Mouse (Mus musculus): ENCODE measurements around the gene Dek. TPM values are rescaled to one million over a fixed set of nuclear protein-coding genes. Genes with fewer than 3 reads are reported as not detected.

Dek gene
- polyA plus RNA-seq, 1 experiment from 2014 or later = 346 TPM

DNA sequence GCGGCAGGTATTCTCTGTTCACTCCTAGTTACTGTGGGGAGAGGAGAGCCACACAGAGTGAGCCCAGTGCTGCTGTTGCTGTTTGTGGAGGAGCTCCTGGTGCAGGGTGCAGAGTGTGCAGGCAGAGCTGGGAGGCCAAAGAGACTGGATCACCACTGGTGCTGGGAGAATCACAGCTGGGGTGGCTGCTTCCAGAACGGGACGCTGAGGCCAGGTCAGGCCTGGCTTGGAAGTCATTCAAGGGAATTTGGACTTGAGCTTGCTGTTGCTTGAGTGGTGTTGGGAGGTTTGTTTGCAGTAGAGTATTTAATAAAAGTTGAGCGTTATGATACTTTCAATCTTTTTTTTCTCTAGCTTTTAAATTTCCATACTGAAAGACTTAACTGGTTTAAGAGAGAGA lies 58.0 kb downstream of the Dek start:
- 88% methylated on average over 4 of the region's 4 CpGs for WGBS
- ATAC-seq (ENCODE audit: insufficient number of reproducible peaks, insufficient read depth, low FRiP score, low TSS enrichment) = no peak
- H3K27ac ChIP-seq = no peak overlapping the region
- no peak overlapping the region for H3K4me3 ChIP-seq
- H3K27me3 ChIP-seq = no peaks in the 10 kb centered on the region
- H3K4me1 ChIP-seq = peaks cover 4% of the 10 kb centered on the region; the same call in 1 of the 2 replicates
- H3K4me2 ChIP-seq (replicated peaks) = no peak overlapping the region
- H3K9ac ChIP-seq = no peak overlapping the region
- no peaks in the 10 kb centered on the region for H3K9me3 ChIP-seq
- H3K36me3 ChIP-seq = peaks cover 23% of the 10 kb centered on the region

DNA sequence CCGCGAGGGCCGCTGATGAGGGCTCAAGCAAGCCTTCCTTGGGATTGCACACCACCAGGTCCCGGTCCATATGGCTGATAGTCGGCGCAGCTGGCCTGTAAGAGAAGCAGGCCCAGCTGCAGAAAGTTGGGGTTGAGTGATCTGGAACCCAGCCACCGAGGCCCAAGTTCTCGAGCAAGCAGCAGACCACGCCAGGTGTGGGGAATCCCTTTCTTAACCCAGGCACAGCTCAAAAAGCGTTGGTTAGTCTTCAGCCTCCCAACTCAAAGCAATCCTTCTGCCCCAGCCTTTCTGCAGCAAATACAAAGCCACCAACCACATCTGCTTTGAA lies 61.4 kb downstream of the Dek start, which contains the start of gene Tpmt:
Gene Tpmt, minus strand, starts transcription at position 121 of the 331 bp plus-strand sequence.
- Histone ChIP-seq H3K4me2 (replicated peaks) (peak within 1 kb of the TSS; percentile 99), H3K36me3 (peaks cover 9% of the 10 kb centered on the region), H3K9ac (peak within 1 kb of the TSS; percentile 79), H3K4me1 (peaks cover 4% of the 10 kb centered on the region; the same call in 1 of the 2 replicates), H3K9me3 (no peaks in the 10 kb centered on the region), H3K4me3 (peak within 1 kb of the TSS; percentile 90), H3K27me3 (no peaks in the 10 kb centered on the region), H3K27ac (peak within 1 kb of the TSS; percentile 42)
- 21% methylated on average over 10 of the region's 10 CpGs for WGBS
- no peak for ATAC-seq (ENCODE audit: insufficient number of reproducible peaks, insufficient read depth, low FRiP score, low TSS enrichment)

DNA sequence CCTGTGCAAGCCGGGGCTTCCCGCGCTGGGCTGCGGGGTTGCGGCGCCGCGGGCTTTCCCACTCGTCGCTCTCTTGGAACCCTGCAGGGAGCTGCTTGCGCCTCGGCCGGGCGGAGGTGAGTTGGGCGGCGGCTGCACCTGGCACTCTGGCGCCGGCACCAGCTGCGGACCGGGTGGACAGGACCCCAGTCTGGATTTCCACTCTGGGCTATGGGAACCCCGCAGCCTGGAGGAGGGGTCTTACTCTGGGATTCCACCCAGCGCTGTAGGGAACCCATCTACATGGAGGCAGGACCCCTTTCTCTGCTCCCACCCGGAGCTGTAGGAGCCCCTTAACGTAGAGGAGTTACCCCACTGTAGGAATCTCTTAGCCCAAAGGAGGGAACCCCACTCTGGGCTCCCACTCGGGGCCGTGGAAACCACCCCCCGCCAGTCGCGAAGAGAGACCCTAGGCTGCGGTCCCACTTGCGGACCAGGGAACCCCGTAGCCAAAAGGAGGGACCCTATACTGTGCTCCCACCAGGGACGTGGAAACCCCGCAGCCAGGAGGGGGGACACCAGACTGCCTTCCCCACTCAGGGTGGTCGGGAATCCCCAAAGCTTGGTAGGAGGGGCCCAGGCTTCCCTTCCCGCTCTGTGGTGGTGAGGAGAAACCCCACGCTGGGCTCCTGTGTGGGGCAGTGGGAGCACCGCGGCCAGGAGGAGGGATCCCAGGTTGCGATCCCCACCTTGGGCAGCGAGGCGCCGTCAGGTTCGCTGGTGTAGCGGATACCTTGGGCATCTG lies 62.0 kb downstream of the Dek start:
- peak overlapping the region; percentile 90 for H3K4me3 ChIP-seq
- peak overlapping the region; percentile 99 for H3K4me2 ChIP-seq (replicated peaks)
- 1% methylated on average over 45 of the region's 45 CpGs for WGBS
- H3K9me3 ChIP-seq = no peaks in the 10 kb centered on the region
- ATAC-seq (ENCODE audit: insufficient number of reproducible peaks, insufficient read depth, low FRiP score, low TSS enrichment) = peak; percentile 25; the same call in 1 of the 2 replicates
- peak overlapping the region; percentile 42; the same call in 1 of the 2 replicates for H3K27ac ChIP-seq
- peak overlapping the region; percentile 79 for H3K9ac ChIP-seq
- H3K4me1 ChIP-seq = peaks cover 4% of the 10 kb centered on the region; the same call in 1 of the 2 replicates
- H3K36me3 ChIP-seq = peaks cover 5% of the 10 kb centered on the region
- H3K27me3 ChIP-seq = no peaks in the 10 kb centered on the region

DNA sequence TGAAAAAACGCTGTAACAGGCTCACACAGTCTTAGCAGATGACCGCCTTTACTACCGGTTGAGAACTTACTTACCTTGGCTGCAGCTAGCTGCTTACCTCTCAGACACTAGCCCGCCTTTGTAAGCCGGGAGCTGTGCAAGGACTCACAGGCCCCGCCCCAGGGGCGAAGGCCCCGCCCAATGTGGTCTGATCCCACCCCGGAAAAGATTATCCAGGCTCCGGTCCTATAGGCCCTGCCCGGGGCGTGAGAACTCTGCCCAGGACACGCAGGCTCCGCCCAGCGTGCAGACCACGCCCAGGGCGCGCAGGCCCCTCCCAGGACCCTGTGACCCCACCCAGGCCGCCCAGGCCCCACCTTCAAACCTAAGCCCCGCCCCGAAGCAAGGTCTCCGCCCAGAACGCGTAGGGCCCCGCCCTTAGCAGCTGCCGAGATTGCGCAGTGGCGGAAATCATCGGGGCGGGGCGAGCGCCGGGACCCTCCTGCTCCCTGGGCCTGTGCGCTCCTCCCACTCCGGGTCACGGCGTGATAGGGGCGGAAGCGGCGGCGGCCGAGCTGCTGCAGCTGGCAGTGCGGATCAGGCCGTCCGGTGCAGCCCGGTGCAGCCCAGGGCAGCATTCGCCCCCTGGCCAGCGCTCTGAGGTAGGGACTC lies 62.8 kb downstream of the Dek start, which contains the start of gene Kdm1b:
Gene Kdm1b, plus strand, starts transcription at position 470 of the 651 bp plus-strand sequence.
- H3K27me3 ChIP-seq = no peaks in the 10 kb centered on the region
- H3K9me3 ChIP-seq = no peaks in the 10 kb centered on the region
- no peaks in the 10 kb centered on the region for H3K36me3 ChIP-seq
- H3K4me2 ChIP-seq (replicated peaks) = peak within 1 kb of the TSS; percentile 99
- ATAC-seq (ENCODE audit: insufficient number of reproducible peaks, insufficient read depth, low FRiP score, low TSS enrichment) = peak; percentile 93
- H3K9ac ChIP-seq = peak within 1 kb of the TSS; percentile 79
- H3K4me1 ChIP-seq = peaks cover 4% of the 10 kb centered on the region; the same call in 1 of the 2 replicates
- under 1% methylated on average over 48 of the region's 48 CpGs for WGBS
- H3K27ac ChIP-seq = peak within 1 kb of the TSS; percentile 42
- H3K4me3 ChIP-seq = peak within 1 kb of the TSS; percentile 90

DNA sequence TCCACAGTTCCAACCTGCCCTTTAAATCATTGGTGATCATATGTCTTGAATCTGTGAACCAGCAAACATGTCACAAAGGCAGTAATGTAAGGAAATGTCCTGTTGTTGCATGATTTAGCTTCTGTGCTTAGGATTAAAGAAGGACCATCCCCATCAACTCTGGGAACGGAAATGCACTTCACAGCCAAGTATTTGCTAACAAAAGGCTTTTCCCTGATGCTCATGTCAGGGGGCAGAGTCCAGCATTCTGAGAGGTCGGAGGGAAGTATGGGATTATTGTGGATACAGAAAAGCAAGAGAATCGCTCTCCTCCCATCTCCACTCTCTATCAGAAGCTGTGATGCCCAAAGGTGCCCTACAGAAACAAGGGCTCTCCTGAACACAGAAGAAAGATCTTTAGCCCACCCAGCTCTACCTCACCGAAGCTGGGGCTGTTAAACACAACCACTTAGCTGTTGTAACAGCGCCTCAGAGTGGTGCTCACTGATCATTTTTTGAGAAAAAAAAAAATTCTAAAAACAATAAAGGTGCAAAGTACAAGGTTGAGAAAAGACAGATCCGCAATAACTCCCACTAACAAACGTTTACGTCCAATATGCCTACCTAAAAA lies 63.9 kb downstream of the Dek start:
- Histone ChIP-seq H3K4me1 (peaks cover 4% of the 10 kb centered on the region; the same call in 1 of the 2 replicates), H3K27ac (no peak overlapping the region), H3K27me3 (no peaks in the 10 kb centered on the region), H3K4me3 (no peak overlapping the region), H3K4me2 (replicated peaks) (peak overlapping the region; percentile 99; the same call in 1 of the 2 replicates), H3K36me3 (no peaks in the 10 kb centered on the region), H3K9ac (no peak overlapping the region), H3K9me3 (no peaks in the 10 kb centered on the region)
- WGBS = 59% methylated on average over 8 of the region's 8 CpGs
- no peak for ATAC-seq (ENCODE audit: insufficient number of reproducible peaks, insufficient read depth, low FRiP score, low TSS enrichment)

DNA sequence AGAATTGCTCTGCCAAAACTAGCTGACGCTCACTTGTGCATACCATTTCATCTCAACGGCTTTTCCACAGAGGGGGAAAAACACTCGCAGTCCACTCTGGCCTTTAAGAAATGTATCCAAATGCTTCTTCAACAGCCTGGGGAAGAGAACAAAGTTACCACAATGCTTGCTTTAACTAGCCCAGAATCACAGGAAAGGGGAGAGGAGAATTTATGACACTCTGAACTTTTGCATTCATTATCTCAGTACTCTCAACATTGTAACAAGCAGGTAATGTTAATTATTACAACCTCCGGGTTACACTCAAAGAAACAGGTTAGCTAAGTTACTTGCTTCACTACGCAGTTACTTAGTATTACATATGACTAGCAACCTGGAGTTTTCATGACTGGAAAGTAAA lies 65.9 kb downstream of the Dek start:
- Histone ChIP-seq H3K27me3 (no peaks in the 10 kb centered on the region), H3K4me2 (replicated peaks) (no peak overlapping the region), H3K4me3 (no peak overlapping the region), H3K27ac (no peak overlapping the region), H3K4me1 (peaks cover 4% of the 10 kb centered on the region; the same call in 1 of the 2 replicates), H3K9me3 (no peaks in the 10 kb centered on the region), H3K36me3 (no peaks in the 10 kb centered on the region), H3K9ac (no peak overlapping the region)
- ATAC-seq (ENCODE audit: insufficient number of reproducible peaks, insufficient read depth, low FRiP score, low TSS enrichment) = no peak
- WGBS = 90% methylated on average over 5 of the region's 5 CpGs

DNA sequence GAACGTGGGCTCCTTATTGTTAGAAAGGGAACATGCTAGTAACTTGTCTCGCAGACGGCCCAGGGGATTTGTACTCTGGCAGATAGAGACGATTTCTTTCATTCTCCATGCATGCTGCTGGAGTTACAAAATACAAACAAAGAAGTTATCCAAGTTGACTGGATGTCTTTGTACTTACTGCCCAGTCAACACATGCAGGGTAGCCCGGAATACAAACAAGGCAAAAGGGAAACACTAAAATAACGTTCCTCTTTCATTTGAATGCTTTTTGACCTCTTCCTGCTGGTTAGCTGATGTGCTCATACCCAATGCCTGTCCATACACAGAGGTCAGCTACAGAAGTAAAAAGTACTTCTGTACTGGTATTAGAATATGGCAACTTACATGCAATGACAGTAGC lies 68.1 kb downstream of the Dek start:
- no peak overlapping the region for H3K27ac ChIP-seq
- H3K27me3 ChIP-seq = no peaks in the 10 kb centered on the region
- H3K9ac ChIP-seq = no peak overlapping the region
- no peaks in the 10 kb centered on the region for H3K36me3 ChIP-seq
- no peak overlapping the region for H3K4me2 ChIP-seq (replicated peaks)
- no peak overlapping the region for H3K4me3 ChIP-seq
- no peaks in the 10 kb centered on the region for H3K9me3 ChIP-seq
- WGBS = 80% methylated on average over 6 of the region's 6 CpGs
- H3K4me1 ChIP-seq = 0 out of 2 replicates have a peak, but pooled peaks cover under 1% of the 10 kb centered on the region
- ATAC-seq (ENCODE audit: insufficient number of reproducible peaks, insufficient read depth, low FRiP score, low TSS enrichment) = no peak

Other genes with a start within 250 kb of the Dek start
- 22.9 and 27.8 TPM in 2 replicates for gene Kif13a, start 176.3 kb downstream of the Dek start, polyA plus RNA-seq (2016; fragmentation: Nextera tagmentation; extraction: Ambion mirVana)
- gene Nhlrc1, start 91.4 kb downstream of the Dek start, polyA plus RNA-seq (2016; fragmentation: Nextera tagmentation; extraction: Ambion mirVana) = 4.9 and 5.7 TPM in 2 replicates
- gene Kdm1b, start 62.7 kb downstream of the Dek start, polyA plus RNA-seq (2016; fragmentation: Nextera tagmentation; extraction: Ambion mirVana) = 14.5 and 14.8 TPM in 2 replicates
- gene Tpmt, start 61.5 kb downstream of the Dek start, polyA plus RNA-seq (2016; fragmentation: Nextera tagmentation; extraction: Ambion mirVana) = 25.5 and 27.7 TPM in 2 replicates
- gene Rnf144b, start 16.5 kb upstream of the Dek start, polyA plus RNA-seq (2016; fragmentation: Nextera tagmentation; extraction: Ambion mirVana) = 1.00 and 1.1 TPM in 2 replicates